Mouse (Mus musculus): ENCODE results near the gene Acss2.

- no peak for TF ChIP-seq CTCF (IDR thresholded peaks at IDR 0.05; ENCODE audit: control insufficient read depth, insufficient read depth, insufficient read length)
- TF ChIP-seq USF1 (IDR thresholded peaks at IDR 0.05; ENCODE audit: low read depth): no peak
- no peak for TF ChIP-seq CEBPB (IDR thresholded peaks at IDR 0.05; ENCODE audit: low read depth)
Measured at GRCm38 (mm10) chr2:155573001-155573400, 55.3 kb downstream of the Acss2 start.
